Mouse (Mus musculus): ENCODE measurements around the gene Olfr792. TPM values are rescaled to one million over a fixed set of nuclear protein-coding genes. Genes with fewer than 3 reads are reported as not detected.

The Olfr792 gene
- polyA plus RNA-seq (2012; rRNA removed): not detected in 2 replicates

GRCm38 (mm10) chr10:129538862-129539261, at the start of gene Olfr792:
TSS of gene Olfr792 (plus strand) at chr10:129539162.
- DNase-seq (ENCODE audit: low read depth): peak; percentile 1
- no peak for TF ChIP-seq CTCF (IDR thresholded peaks at IDR 0.05; ENCODE audit: borderline replicate concordance, extremely low read depth, insufficient read depth, insufficient read length)
- TF ChIP-seq POLR2A (IDR thresholded peaks at IDR 0.05; ENCODE audit: borderline replicate concordance, extremely low read depth, insufficient read depth, insufficient read length, poor library complexity, severe bottlenecking): no peak

GRCm38 (mm10) chr10:129490101-129490500, 48.9 kb upstream of the Olfr792 start:
- no peak for DNase-seq (ENCODE audit: low read depth)
- TF ChIP-seq POLR2A (IDR thresholded peaks at IDR 0.05; ENCODE audit: borderline replicate concordance, extremely low read depth, insufficient read depth, insufficient read length, poor library complexity, severe bottlenecking) (no peak), CTCF (IDR thresholded peaks at IDR 0.05; ENCODE audit: borderline replicate concordance, extremely low read depth, insufficient read depth, insufficient read length) (no peak)

GRCm38 (mm10) chr10:129498192-129498591, 40.8 kb upstream of the Olfr792 start, which contains the start of gene Olfr790:
TSS of gene Olfr790 (plus strand) at chr10:129498492.
- DNase-seq (ENCODE audit: low read depth): no peak
- TF ChIP-seq CTCF (IDR thresholded peaks at IDR 0.05; ENCODE audit: borderline replicate concordance, extremely low read depth, insufficient read depth, insufficient read length) (no peak), POLR2A (IDR thresholded peaks at IDR 0.05; ENCODE audit: borderline replicate concordance, extremely low read depth, insufficient read depth, insufficient read length, poor library complexity, severe bottlenecking) (no peak)

GRCm38 (mm10) chr10:129521492-129521891, 17.5 kb upstream of the Olfr792 start, which contains the start of gene Olfr791:
TSS of gene Olfr791 (plus strand) at chr10:129521792.
- DNase-seq (ENCODE audit: low read depth): no peak
- TF ChIP-seq POLR2A (IDR thresholded peaks at IDR 0.05; ENCODE audit: borderline replicate concordance, extremely low read depth, insufficient read depth, insufficient read length, poor library complexity, severe bottlenecking) (no peak), CTCF (IDR thresholded peaks at IDR 0.05; ENCODE audit: borderline replicate concordance, extremely low read depth, insufficient read depth, insufficient read length) (no peak)

- TF ChIP-seq CTCF (IDR thresholded peaks at IDR 0.05; ENCODE audit: borderline replicate concordance, extremely low read depth, insufficient read depth, insufficient read length) (peak; percentile 14; the same call in 1 of the 2 replicates), POLR2A (IDR thresholded peaks at IDR 0.05; ENCODE audit: borderline replicate concordance, extremely low read depth, insufficient read depth, insufficient read length, poor library complexity, severe bottlenecking) (no peak)
- peak; percentile 11 for DNase-seq (ENCODE audit: low read depth)
These were observed 10.4 kb downstream of the Olfr792 start for GRCm38 (mm10) chr10:129549354-129549753.

GRCm38 (mm10) chr10:129567355-129567754, 28.4 kb downstream of the Olfr792 start, which contains the start of gene Olfr794:
TSS of gene Olfr794 (plus strand) at chr10:129567655.
- no peak for DNase-seq (ENCODE audit: low read depth)
- TF ChIP-seq CTCF (IDR thresholded peaks at IDR 0.05; ENCODE audit: borderline replicate concordance, extremely low read depth, insufficient read depth, insufficient read length): no peak
- TF ChIP-seq POLR2A (IDR thresholded peaks at IDR 0.05; ENCODE audit: borderline replicate concordance, extremely low read depth, insufficient read depth, insufficient read length, poor library complexity, severe bottlenecking): no peak

GRCm38 (mm10) chr10:129577066-129577465, 38.1 kb downstream of the Olfr792 start:
- peak; percentile 19 for DNase-seq (ENCODE audit: low read depth)
- TF ChIP-seq POLR2A (IDR thresholded peaks at IDR 0.05; ENCODE audit: borderline replicate concordance, extremely low read depth, insufficient read depth, insufficient read length, poor library complexity, severe bottlenecking): no peak
- TF ChIP-seq CTCF (IDR thresholded peaks at IDR 0.05; ENCODE audit: borderline replicate concordance, extremely low read depth, insufficient read depth, insufficient read length): no peak

Other genes with a start within 250 kb of the Olfr792 start
- gene Olfr780, start 221.0 kb upstream of the Olfr792 start, polyA plus RNA-seq (2012; rRNA removed): not detected in 2 replicates
- not detected in 2 replicates for gene Olfr781, start 210.3 kb upstream of the Olfr792 start, polyA plus RNA-seq (2012; rRNA removed)
- not detected in 2 replicates for gene Olfr782, start 190.3 kb upstream of the Olfr792 start, polyA plus RNA-seq (2012; rRNA removed)
- gene Olfr784, start 155.1 kb upstream of the Olfr792 start, polyA plus RNA-seq (2012; rRNA removed): 0.08 and 0.16 TPM in 2 replicates
- not detected in 2 replicates for gene Olfr785, start 133.7 kb upstream of the Olfr792 start, polyA plus RNA-seq (2012; rRNA removed)
- not detected in 2 replicates for gene Olfr786, start 111.9 kb upstream of the Olfr792 start, polyA plus RNA-seq (2012; rRNA removed)
- gene Olfr787, start 77.3 kb upstream of the Olfr792 start, polyA plus RNA-seq (2012; rRNA removed): not detected in 2 replicates
- gene Olfr788, start 68.2 kb upstream of the Olfr792 start, polyA plus RNA-seq (2012; rRNA removed): not detected in 2 replicates
- not detected in 2 replicates for gene Olfr789, start 54.4 kb upstream of the Olfr792 start, polyA plus RNA-seq (2012; rRNA removed)
- not detected in 2 replicates for gene Olfr790, start 40.7 kb upstream of the Olfr792 start, polyA plus RNA-seq (2012; rRNA removed)
- gene Olfr791, start 17.4 kb upstream of the Olfr792 start, polyA plus RNA-seq (2012; rRNA removed): not detected in 2 replicates
- not detected in 2 replicates for gene Olfr794, start 28.5 kb downstream of the Olfr792 start, polyA plus RNA-seq (2012; rRNA removed)
- gene Olfr796, start 73.4 kb downstream of the Olfr792 start, polyA plus RNA-seq (2012; rRNA removed): not detected in 2 replicates
- gene Olfr798, start 88.8 kb downstream of the Olfr792 start, polyA plus RNA-seq (2012; rRNA removed): not detected in 2 replicates
- not detected in 2 replicates for gene Olfr799, start 98.3 kb downstream of the Olfr792 start, polyA plus RNA-seq (2012; rRNA removed)
- gene Olfr800, start 118.5 kb downstream of the Olfr792 start, polyA plus RNA-seq (2012; rRNA removed): not detected in 2 replicates
- gene Olfr801, start 134.7 kb downstream of the Olfr792 start, polyA plus RNA-seq (2012; rRNA removed): not detected in 2 replicates
- not detected in 2 replicates for gene Olfr802, start 149.0 kb downstream of the Olfr792 start, polyA plus RNA-seq (2012; rRNA removed)
- gene Olfr803, start 155.1 kb downstream of the Olfr792 start, polyA plus RNA-seq (2012; rRNA removed): not detected in 2 replicates
- gene Olfr804, start 164.0 kb downstream of the Olfr792 start, polyA plus RNA-seq (2012; rRNA removed): not detected in 2 replicates
- not detected in 2 replicates for gene Olfr805, start 190.2 kb downstream of the Olfr792 start, polyA plus RNA-seq (2012; rRNA removed)
- gene Olfr806, start 202.8 kb downstream of the Olfr792 start, polyA plus RNA-seq (2012; rRNA removed): not detected in 2 replicates
- gene Olfr807, start 218.6 kb downstream of the Olfr792 start, polyA plus RNA-seq (2012; rRNA removed): not detected in 2 replicates
- gene Olfr808, start 226.3 kb downstream of the Olfr792 start, polyA plus RNA-seq (2012; rRNA removed): not detected in 2 replicates
- gene Olfr809, start 235.5 kb downstream of the Olfr792 start, polyA plus RNA-seq (2012; rRNA removed): not detected in 2 replicates